Mouse (Mus musculus) ovary, adult 18-20 months (tissue): Measurements from ENCODE around the gene Rgs6.

ENCODE experiments used
- DNase-seq: peaks from one replicate; pipeline ENCODE4 v3.0.0; 2022; ENCODE audit warnings: low spot score, mixed read lengths

Gene Rgs6

GRCm38 (mm10) chr12:82588017-82588416 is at the start of gene Rgs6:
Rgs6 (plus strand) TSS chr12:82588292.
- no peak for DNase-seq

GRCm38 (mm10) chr12:82547127-82547526 is 41.0 kb upstream of the Rgs6 start:
- no peak for DNase-seq

- DNase-seq: no peak
Measured at GRCm38 (mm10) chr12:82549228-82549627, 38.9 kb upstream of the Rgs6 start.

- no peak for DNase-seq
Measured at GRCm38 (mm10) chr12:82550076-82550475, 38.0 kb upstream of the Rgs6 start.

GRCm38 (mm10) chr12:82552376-82552775 is 35.7 kb upstream of the Rgs6 start:
- DNase-seq: no peak

GRCm38 (mm10) chr12:82562916-82563315 is 25.2 kb upstream of the Rgs6 start:
- DNase-seq: no peak

- no peak for DNase-seq
Measured at GRCm38 (mm10) chr12:82568370-82568769, 19.7 kb upstream of the Rgs6 start.

GRCm38 (mm10) chr12:82572706-82573105 is 15.4 kb upstream of the Rgs6 start:
- no peak for DNase-seq

- no peak for DNase-seq
Measured at GRCm38 (mm10) chr12:82586592-82586991, 1.5 kb upstream of the Rgs6 start.

- DNase-seq: no peak
Measured at GRCm38 (mm10) chr12:82587348-82587895, 670 bp upstream of the Rgs6 start.

- no peak for DNase-seq
Measured at GRCm38 (mm10) chr12:82588846-82589630, 946 bp downstream of the Rgs6 start.

- DNase-seq: no peak
Measured at GRCm38 (mm10) chr12:82599011-82599410, 10.9 kb downstream of the Rgs6 start.

- DNase-seq: no peak
Measured at GRCm38 (mm10) chr12:82600406-82600805, 12.3 kb downstream of the Rgs6 start.

GRCm38 (mm10) chr12:82602823-82603222 is 14.7 kb downstream of the Rgs6 start:
- DNase-seq: no peak

GRCm38 (mm10) chr12:82603308-82603707 is 15.2 kb downstream of the Rgs6 start:
- no peak for DNase-seq

- no peak for DNase-seq
Measured at GRCm38 (mm10) chr12:82603979-82604378, 15.9 kb downstream of the Rgs6 start.

GRCm38 (mm10) chr12:82612769-82613660 is 24.9 kb downstream of the Rgs6 start:
- DNase-seq: no peak

GRCm38 (mm10) chr12:82616486-82616812 is 28.4 kb downstream of the Rgs6 start:
- no peak for DNase-seq

- no peak for DNase-seq
Measured at GRCm38 (mm10) chr12:82616813-82617681, 29.0 kb downstream of the Rgs6 start.

- DNase-seq: no peak
Measured at GRCm38 (mm10) chr12:82617682-82618370, 29.7 kb downstream of the Rgs6 start.

- DNase-seq: no peak
Measured at GRCm38 (mm10) chr12:82640441-82640840, 52.3 kb downstream of the Rgs6 start.
